Mouse (Mus musculus) adrenal gland, adult 2 months (tissue): ENCODE data around the gene Efnb3. TPM values are rescaled to one million over a fixed set of nuclear protein-coding genes. Genes with fewer than 3 reads are reported as not detected.
A peak's percentile ranks its signal among the peaks of the same experiment; 100 is the strongest.

Source experiments
- DNase-seq: peaks from one replicate; pipeline ENCODE4 v3.0.0; 2021
- long read RNA-seq: library from polyadenylated mRNA; stranded (forward); transcript quantifications from one replicate; pipeline ENCODE4 v2.0.0, GENCODE M21; 2021
- polyA plus RNA-seq: library from polyadenylated mRNA; depleted of rRNA; stranded (reverse); fragments of >200 nt; gene quantifications from 2 replicates; pipeline ENCODE4 v1.2.3, GENCODE M21; 2012; rRNA removed
- total RNA-seq, 2 experiments: library from RNA; stranded (reverse); gene quantifications; 2 replicates each; pipeline ENCODE4 v1.2.3; 2021

Gene Efnb3
- under 1 TPM; 0.52 to 0.69 TPM for total RNA-seq
- polyA plus RNA-seq = 0.77 and 1.3 TPM in 2 replicates
- long read RNA-seq = 0 reads

DNA sequence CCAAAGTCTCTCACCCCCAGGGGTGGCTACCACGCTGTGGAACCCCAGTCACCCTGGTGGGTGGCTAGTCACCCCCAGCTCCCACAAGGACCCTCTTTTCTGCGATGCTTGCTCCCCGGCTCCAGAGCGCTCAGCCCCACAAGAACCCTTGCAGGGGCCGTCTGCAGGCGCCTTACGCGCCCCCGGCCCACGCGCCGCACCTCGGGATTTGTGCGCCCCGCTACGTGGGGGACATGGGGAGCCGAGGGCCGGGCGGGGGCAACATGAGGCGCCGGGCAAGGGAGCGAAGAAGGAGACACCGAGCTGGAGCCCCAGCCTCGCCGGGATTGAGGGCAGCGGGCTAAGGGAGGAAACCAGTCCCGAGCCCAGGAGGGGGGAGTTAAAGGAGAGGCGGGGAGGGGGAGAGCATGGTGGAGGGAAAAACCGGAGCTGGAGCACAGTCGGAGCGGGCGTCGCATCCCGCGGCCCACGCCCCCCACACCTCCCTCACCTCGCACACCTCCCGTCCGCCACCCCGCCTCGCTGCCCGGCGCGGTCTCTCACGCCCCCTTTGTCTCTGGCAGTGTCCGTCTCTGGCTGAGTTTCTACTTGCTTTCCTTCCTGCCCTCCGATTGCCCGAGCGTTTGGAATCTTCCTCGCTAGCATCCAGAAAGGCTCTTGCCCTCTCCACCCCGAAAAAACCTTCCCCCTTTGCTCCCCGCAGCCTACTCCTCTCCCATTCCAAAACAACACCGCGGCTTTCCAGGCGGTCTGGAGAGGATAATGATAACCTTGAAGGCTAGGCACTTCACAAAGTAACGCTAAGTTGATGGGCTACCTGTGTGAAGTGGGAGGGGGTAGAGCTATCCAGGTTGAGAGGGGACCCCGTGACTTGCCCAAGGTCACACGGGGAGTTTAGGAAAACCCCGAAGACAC lies at the start of gene Efnb3:
Gene Efnb3 (minus strand): TSS at position 355 of the 915 bp plus-strand sequence.
- DNase-seq = no peak

DNA sequence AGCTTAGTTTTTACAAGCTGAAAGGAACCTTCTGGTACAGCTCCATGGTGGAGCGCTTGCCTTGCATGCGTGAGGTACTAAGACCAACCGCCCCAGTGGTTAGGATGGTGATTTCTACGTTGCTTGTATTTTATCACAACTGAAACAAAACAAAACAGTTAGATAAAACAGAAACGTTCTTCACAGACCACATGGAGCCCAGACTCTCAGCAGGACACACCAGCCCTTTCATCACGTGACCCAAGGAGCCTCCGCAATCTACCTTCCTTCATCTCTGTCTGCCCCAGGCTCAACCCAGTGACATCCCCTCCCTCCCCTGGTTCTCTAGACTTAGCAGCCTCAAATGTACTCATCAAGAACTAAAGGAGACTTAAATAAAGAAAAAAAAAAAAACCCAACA lies 49.4 kb upstream of the Efnb3 start:
- no peak for DNase-seq

DNA sequence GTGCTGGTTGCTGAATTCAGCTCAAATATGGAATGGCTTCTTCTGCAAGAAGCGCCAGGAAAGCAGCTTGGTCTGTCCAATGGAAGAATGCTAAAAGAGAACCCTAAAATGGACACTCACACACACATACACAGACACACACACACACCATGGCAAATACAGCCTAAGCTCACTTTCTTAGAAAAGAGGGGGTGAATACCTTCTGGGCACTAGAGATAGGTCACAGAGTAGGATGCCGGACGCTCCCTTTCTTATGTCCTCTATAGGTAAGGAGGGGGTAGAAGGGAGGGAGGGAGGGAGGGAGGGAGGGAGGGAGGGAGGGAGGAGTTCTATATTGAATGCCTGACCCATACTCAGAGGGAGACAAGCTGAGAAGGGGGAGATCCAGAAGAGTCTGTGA lies 48.5 kb upstream of the Efnb3 start:
- no peak for DNase-seq

DNA sequence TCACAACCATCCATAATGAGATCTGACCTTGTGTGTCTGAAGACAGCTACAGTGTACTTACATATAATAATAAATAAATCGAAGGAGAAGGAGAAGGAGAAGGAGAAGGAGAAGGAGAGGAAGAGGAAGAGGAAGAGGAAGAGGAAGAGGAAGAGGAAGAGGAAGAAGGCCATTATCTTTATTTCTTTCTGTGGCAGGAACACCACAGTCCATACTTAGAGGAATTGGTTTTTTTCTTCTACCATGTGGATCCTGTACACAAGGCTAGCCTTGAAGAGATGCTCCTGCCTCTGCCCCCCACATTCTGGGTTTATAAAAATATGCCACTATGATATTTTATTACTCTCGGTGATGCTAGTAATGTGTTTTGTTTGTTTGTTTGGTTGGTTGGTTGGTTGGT lies 46.8 kb upstream of the Efnb3 start:
- no peak for DNase-seq

DNA sequence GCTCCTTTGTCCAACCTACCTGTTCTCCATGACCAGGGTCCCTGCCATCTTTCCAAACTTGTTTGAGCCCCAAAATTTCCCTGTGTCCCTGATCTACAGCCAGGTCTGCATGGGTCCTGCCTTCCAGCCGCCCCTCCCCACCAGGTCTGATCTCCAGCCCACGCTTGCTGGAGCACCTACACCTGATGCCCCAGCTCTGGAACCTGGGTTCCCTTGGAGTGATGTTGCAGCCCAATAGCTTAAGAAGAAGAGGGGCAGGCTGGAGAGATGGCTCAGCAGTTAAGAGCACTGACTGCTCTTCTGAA lies 46.4 kb upstream of the Efnb3 start:
- no peak for DNase-seq

DNA sequence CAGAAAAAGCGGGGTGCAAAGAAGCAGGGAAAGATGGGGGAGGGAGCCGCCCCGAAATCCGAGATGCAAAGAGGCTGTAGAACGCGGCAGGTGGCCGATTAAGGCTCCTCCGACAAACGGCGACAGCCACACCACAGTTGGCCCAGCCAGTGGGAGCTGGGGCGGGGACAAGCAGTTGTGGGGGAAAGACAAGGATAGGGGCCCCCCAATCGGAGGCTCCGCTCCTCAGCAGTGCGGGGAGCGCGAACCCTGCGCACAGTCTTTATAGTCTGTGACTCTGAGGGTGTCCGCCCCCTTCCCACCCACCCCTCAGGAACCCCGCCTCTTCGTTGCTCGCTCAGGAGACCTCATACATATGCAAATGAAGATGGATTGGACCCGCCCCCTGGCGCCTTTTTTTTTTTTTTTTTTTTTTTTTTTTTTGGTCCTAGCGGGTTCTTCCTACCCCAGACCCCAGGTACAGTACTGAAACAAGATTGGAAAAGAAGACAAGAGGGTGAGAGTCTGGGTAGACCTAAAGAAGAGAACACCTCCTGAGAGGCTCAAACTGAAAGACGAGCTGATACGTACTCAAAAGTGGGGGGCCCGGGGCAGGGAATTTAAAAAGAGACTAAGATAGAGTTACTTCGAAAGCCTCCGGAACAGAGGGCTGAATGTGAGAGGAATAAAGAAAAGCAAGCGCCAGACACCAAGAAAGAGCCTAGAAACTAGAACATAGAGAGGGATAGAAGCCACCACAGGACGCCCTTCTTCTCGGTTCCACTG lies 45.9 kb upstream of the Efnb3 start, which contains the start of gene Atp1b2:
Gene Atp1b2 (minus strand): TSS at position 217 of the 765 bp plus-strand sequence.
- peak; percentile 80 for DNase-seq

DNA sequence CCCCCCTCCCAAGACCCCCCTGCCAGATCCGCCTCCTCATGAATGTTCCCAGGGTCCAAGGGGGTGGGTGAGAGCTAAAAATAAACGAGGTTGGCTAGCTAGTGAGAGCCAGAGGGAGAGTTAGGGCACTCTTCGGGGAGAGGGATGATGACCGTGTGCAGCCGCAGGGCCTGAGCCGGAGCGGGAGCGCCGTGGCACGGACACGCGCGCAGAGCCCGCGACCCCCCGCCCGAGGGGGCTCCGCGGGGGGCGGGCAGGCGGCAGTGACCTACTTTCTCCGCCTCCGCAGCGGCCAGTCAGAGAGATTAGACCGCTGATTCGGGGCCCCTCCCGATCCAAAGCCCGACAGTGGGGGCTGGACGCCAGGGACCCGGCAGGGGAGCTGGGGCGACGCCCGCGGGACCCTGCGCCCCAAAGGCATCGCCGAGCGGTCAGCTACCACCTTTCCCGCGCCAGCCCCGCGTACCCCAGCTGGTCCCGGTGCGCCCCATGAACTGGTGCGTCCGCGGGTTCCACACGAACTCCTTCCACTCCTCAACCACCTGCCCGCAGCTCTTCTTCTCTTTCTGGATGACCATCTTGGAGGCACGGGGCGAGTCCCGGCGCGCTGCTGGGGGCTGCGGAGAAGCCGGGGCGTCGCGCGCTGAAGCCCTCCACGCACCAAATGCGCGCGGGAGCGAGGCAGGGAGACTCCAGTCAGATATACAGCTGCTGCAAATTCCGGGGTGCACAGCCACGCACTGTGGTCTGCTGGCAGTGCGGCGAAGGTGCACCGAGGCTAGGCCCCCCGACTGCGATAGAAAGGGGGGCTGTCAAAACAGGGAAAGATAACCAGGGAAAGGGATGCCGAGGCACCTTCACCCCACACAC lies 45.0 kb upstream of the Efnb3 start:
- DNase-seq = peak; percentile 47

DNA sequence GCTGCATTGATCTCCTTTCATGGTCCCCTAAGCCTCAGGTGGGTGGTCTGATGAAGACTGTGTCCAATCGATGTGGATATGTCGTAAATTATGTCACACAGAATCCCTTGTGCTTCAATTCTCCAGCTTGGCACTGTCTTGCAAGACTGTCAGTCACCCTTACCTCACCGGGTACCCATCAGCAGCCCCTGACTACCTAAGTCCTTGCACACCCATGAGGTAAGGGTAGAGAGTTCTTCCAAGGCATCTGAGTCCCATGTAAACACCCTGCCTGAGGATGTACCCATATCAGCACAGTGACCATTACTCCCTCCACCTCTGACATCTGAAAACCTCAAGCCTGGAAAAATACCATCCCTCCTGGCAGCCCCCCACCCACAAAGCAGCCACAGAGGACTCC lies 44.3 kb upstream of the Efnb3 start:
- DNase-seq = no peak

DNA sequence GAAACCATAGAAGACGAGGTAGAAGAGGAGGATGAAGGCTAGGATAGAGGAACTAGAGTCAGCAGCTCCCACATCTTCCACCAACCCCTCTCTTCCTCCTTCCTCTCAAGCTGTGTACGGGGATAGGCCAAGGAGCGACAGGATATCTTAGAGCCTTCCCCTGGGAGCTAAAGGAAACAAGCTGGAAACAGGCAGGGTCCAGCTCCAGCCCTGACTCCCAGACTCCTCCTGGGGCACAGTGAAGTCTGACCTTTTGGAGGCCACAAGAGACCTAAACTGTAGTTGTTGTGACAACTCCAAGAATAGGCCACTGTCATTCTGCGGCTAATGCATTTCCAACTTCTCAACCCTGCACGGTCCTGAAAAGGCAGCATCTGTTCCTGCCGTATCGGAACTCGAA lies 43.5 kb upstream of the Efnb3 start:
- no peak for DNase-seq

DNA sequence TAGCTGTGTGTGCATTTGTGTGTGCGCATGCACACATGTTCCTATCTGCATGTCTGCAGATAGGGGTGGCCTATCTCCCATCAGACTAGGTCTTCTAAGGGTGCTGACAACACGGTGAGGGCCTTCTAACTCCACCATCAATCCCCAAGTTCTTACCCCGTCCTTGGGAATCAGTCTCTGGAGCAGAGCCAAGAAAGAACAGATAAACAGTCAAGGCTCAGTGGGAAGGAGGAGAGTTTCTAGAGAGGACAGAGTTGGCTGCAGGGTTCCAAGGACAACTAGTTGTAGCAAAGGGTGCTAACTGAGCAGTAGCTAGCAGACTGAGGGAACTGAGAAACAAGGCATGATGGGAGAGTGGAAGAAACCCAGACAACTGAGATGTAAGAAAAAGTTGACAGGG lies 41.8 kb upstream of the Efnb3 start:
- peak; percentile 55 for DNase-seq

DNA sequence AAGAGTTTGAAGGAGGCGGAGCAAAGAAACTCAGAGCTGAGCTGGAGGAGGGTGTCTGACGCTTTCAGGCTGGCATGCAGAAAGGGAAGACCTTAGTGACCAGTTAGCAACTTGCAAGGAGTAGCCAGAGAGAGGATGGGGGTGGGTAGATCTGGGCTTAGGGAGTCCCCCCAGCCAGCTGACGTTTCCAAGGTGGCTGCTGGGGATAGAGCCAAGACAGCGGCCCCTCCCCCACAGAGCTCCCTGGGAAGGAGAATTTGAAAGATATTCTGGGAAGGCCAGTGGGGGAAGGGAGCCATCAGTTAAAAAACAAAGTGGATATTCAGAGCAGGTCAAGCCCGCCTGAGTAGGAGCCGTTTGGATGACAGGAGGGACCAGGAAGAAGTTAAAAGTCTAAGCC lies 40.1 kb upstream of the Efnb3 start:
- DNase-seq = peak; percentile 54

DNA sequence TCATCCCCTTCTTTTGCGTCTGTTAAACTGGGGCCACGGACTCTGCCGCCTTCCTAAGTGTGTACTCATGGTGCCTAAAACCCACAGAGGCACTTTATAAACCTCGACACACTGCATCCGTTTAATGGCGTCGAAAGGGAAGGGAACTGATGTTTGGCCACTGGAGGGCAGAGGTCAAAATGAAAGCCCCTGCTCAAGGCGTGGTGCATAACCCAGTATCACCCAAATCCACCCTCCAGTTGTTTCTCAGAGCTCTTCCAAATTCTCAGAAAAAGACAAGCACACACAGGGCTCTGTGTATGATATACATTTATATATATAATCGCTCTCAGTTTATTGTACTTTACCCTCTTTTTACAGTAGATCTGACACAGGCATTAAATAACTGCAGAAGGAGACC lies 39.4 kb upstream of the Efnb3 start:
- DNase-seq = no peak

DNA sequence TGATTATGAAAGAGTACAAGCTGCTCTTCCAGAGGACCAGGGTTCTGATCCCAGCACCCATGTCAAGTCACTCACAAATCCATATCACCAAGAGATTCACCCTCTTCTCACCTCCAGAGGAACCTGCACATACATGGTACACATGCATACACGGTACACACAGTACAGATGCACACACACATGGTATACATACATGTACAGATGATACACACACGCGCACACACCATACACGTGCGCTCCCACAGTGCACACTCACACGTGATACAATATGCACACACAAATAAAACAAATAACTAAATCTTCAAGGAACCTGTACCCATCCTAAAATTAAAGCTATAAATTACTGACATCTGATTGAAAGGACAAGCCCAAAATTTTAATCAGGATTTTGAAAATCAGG lies 34.8 kb upstream of the Efnb3 start:
- DNase-seq = no peak

DNA sequence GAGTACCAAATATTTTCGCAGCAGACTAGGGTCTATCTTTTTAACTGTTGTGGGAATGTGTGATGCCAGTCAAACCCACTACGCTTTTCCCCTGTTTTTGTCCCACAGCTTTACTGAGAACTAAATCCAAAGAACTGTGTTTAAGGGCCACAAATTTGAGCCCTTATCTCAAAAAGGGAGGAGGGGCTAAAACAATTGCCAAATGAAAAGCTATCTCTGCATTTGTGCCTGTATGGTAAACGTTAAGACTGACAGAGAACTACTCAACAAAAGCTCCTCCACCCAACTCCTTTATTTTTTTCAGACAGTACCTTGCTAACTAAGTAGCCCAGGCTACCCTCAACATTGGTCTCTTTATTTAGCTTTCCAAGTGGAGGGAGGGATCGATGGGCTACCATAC lies 32.8 kb upstream of the Efnb3 start:
- DNase-seq = no peak

DNA sequence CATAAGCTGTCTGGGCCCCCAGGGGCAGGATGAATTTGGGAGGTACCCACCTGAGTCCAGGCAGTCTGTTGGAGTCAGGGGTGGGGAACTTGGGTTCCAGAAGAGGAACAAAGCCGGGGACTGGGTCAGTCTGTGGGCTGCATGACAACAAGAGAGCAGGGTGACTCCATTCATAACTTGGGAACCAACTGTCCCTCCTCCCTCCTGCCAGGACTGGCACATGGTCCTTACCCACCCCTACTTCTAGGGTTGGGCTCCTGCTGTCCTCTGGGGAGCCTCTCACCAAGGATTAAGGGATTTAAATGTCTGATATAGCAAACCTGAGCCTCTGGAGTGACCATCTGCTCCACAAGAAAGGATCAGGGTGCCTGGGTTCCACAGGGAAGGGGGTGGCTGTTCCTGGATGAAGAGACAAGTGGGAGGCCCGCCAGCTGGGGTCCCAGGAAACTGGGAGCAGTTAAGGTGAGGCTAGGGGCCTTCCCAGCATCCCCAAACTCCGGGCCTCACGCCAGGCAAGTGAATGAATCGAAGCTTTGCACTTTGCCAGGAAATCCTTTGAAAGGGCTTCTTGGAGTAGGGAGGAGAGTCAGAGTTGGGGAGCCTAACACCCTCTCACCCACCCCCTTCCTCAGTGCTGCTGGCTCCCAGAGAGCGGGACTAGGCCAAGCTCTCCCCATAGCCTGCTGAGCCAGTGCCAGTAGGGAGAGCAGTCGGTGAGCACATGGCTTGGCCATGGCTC lies 32.1 kb upstream of the Efnb3 start:
- DNase-seq = no peak

DNA sequence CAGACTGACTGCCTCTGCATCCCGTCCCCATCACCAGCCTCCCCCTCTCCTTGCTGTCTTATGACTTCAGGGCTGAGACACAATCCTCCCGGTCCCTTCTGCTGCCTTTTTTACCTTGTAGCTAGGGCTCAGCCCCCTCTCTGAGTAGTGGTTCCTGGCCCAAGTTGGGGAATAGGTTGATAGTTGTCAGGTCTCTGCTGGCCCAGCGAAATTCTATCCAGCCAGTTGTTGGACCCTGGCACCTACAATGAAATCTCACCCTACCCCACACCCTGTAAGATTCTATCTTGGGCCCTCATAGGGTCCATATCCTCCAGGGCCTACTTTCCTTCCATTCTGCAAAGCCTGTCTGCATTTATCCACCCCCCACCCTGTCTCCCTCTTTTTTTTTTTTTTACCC lies 31.4 kb upstream of the Efnb3 start:
- DNase-seq = no peak

DNA sequence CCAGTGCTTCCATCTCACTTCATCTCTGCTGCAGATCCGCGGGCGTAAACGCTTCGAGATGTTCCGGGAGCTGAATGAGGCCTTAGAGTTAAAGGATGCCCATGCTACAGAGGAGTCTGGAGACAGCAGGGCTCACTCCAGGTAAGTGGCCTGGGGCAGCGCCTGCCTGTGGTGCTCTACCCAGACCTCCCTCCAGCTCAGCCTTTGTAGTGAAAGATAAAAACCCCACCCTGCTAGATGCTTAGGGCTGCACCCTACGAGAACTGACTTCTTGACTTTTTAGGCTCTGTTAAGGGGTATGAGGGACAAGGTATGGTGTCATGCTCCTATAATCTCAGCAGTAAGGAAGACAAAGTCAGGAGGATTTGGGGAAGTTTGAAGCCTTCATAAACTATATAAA lies 30.6 kb upstream of the Efnb3 start:
- DNase-seq = no peak

DNA sequence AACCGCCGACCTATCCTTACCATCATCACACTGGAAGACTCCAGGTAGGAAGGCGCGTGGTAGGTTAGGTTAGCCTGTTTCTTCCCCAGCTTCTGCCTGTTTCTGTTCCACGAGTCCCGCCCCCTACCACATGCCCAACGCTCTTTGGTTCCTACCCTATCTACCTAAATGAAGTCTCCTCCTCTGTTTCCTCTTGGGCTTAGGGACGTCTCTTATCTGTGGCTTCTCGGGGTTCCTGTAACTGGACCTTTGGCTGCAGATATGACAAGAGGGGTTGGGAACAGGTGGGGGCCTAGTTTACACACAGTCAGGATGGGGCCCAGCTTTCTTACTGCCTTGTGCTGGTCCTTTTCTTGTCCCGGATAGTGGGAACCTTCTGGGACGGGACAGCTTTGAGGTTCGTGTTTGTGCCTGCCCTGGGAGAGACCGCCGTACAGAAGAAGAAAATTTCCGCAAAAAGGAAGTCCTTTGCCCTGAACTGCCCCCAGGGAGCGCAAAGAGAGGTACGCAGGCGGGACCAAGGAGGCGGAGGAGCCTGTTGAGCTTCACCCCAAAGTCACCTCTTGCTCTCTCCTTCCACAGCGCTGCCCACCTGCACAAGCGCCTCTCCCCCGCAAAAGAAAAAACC lies 29.3 kb upstream of the Efnb3 start:
- no peak for DNase-seq

DNA sequence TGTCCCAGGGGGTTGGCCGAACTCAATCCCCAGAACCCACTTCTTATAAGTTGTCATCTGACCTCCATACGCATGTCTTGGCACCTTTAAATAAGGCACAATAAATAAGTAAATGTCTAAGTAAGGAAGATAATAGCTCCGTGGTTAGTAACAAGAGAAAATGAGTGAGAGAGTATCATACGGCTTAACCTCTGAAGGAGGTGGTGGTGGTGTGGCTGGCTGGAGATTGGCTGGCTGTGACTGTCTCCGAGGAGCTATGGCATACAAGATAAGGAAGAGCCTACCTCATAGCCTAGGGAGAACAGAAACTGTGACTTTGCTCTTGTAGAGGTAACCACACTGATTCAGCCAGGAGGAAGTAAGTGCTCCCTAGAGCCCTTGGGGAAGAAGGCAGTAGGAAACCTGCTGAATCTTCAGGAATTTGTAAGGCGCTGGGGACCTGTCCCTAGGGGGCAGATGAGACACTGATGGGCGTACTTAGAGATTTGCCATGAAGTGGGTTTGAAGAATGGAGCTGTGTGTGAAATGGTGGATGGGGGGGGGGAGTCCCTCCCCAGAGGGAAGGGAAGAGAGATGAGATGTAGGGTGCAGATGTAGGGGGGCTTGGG lies 25.8 kb upstream of the Efnb3 start:
- no peak for DNase-seq

DNA sequence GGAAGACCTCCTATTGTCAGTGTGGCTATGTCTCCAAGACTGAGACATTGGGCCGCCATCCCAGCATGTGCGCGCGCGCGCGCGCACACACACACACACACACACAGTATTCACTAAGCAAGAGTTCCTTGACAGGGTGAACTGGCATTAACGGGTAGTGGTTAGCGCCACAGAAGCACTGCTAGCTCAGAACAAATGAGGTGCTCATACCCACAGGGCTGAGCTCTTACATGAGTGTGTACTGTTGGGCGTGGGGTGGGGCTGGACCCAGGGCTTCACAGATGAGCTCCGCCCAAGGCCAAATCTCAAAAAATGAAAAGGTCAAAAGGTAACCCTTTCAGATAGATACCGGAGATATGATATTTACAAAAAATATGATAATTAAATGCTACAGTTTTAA lies 24.9 kb upstream of the Efnb3 start:
- DNase-seq = no peak

DNA sequence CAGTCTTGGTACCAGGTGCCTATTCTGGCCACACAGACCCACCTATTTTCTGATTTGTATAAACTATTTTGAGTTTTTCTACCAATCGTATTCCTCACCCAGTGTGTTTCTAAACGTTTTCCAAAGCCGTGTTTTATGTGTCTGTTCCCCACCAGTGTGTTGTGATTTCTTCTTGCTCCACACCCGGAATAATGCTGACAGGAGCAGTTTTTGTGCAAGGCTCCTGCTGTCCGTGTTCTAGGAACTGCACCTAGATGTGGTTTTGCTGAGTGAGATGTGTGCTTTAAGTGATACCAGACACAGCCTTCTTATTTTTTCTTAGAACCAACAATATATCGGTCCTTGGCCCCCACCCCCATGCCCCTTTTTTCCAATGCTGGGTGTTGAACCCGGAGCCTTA lies 24.0 kb upstream of the Efnb3 start:
- no peak for DNase-seq
